8 mouse cellular contexts compared by ENCODE assay signal in genomic region chrX:142228055-142228768, GRCm38 (mm10). TPM values are rescaled to one million over a fixed set of nuclear protein-coding genes. Genes with fewer than 3 reads are reported as not detected.
DNase-seq lines count a peak whose midpoint lies in the region; ATAC-seq and TF ChIP-seq lines count a peak whose summit lies in the region.

No protein-coding gene starts in this region.

- ATAC-seq in activated CD4-positive, CD25-positive, alpha-beta regulatory T cell, adult 4 months, result peak; percentile 72
- ATAC-seq in common myeloid progenitor, adult 5-6 weeks (replicated peaks; ENCODE audit: low read depth, poor library complexity, severe bottlenecking), result peak; percentile 90
- ATAC-seq in hindbrain, postnatal 0 days, result peak; percentile 98

- no peaks in the 10 kb centered on the region for H3K36me3 ChIP-seq in hindbrain, postnatal 0 days (ENCODE audit: insufficient read depth, low read length)
- H3K36me3 ChIP-seq in megakaryocyte, embryonic 14.5 days (replicated peaks; ENCODE audit: low read length), result no peaks in the 10 kb centered on the region

- H3K4me3 ChIP-seq in gastrocnemius, adult 2 months, result peak overlapping the region; percentile 81
- H3K4me3 ChIP-seq in hindbrain, postnatal 0 days (ENCODE audit: low read length), result peak overlapping the region; percentile 46
- peak overlapping the region; percentile 48 for H3K4me3 ChIP-seq in left cerebral cortex, adult 2 months
- H3K4me3 ChIP-seq in megakaryocyte, embryonic 14.5 days (replicated peaks), result peak overlapping the region; percentile 91

- peak overlapping the region; percentile 57 for H3K4me2 ChIP-seq in hindbrain, postnatal 0 days (ENCODE audit: low read depth, low read length)

- no peaks in the 10 kb centered on the region for H3K9me3 ChIP-seq in hindbrain, postnatal 0 days (ENCODE audit: low read length)
- H3K9me3 ChIP-seq in megakaryocyte, embryonic 14.5 days, result no peaks in the 10 kb centered on the region

- no peaks in the 10 kb centered on the region for H3K4me1 ChIP-seq in hindbrain, postnatal 0 days (ENCODE audit: insufficient read depth, low read length)
- no peaks in the 10 kb centered on the region for H3K4me1 ChIP-seq in megakaryocyte, embryonic 14.5 days

- H3K27me3 ChIP-seq in hindbrain, postnatal 0 days (ENCODE audit: insufficient read depth, low read length), result no peaks in the 10 kb centered on the region
- no peaks in the 10 kb centered on the region for H3K27me3 ChIP-seq in megakaryocyte, embryonic 14.5 days (replicated peaks)

- intact Hi-C loops in gastrocnemius, adult 2 months (cut with DNase I), result no loop called here
- intact Hi-C loops in left cerebral cortex, adult 2 months (cut with DNase I), result loop anchor here (5.0 kb wide), 1 partner anchor 84 kb away; no protein-coding TSS in a partner anchor

- TF ChIP-seq CTCF in gastrocnemius, adult 2 months (IDR thresholded peaks at IDR 0.05), result no peak
- TF ChIP-seq CTCF in hindbrain, postnatal 0 days (IDR thresholded peaks at IDR 0.05; ENCODE audit: low read depth), result no peak
- no peak for TF ChIP-seq CTCF in left cerebral cortex, adult 2 months (IDR thresholded peaks at IDR 0.05)

- H3K9ac ChIP-seq in hindbrain, postnatal 0 days (replicated peaks; ENCODE audit: low read length), result peak overlapping the region; percentile 37; the same call in 1 of the 2 replicates

- DNase-seq in gastrocnemius, adult 2 months, result peak; percentile 85
- DNase-seq in hindbrain, postnatal 0 days (ENCODE audit: low spot score), result peak; percentile 86
- peak; percentile 62 to 77 for DNase-seq in left cerebral cortex, adult 2 months (ENCODE audit: extremely low spot score in 1 of 2, low spot score in 2 of 2)
- DNase-seq in right cerebral cortex, postnatal 10 days (ENCODE audit: low spot score in 2 of 2), result peak; percentile 82 to 83
- DNase-seq in urinary bladder, postnatal 4 days (ENCODE audit: low spot score in 2 of 2), result peak; percentile 66 to 69

- 31% methylated on average over 31 of the region's 42 CpGs for WGBS in hindbrain, postnatal 0 days

- H3K27ac ChIP-seq in gastrocnemius, adult 2 months, result peak overlapping the region; percentile 89
- H3K27ac ChIP-seq in hindbrain, postnatal 0 days, result peak overlapping the region; percentile 88
- H3K27ac ChIP-seq in left cerebral cortex, adult 2 months, result peak overlapping the region; percentile 83

RNA-seq across cellular contexts. Expression of gene Nxt2, which starts 1.6 kb away (rescaled TPM):
- 1 to 10 TPM; 7.2 to 8.0 TPM for polyA plus RNA-seq in activated CD4-positive, CD25-positive, alpha-beta regulatory T cell, adult 4 months (2017; shearing (Covaris generic))
- total RNA-seq in common myeloid progenitor, adult 5-6 weeks (2017), result 18.3 and 21.1 TPM in 2 replicates
- total RNA-seq in gastrocnemius, adult 2 months (2021), result 1 to 10 TPM; 2.3 to 4.1 TPM
- 15.0 and 16.7 TPM in 2 replicates for total RNA-seq in hindbrain, postnatal 0 days (2014; rRNA removed)
- polyA plus RNA-seq in hindbrain, postnatal 0 days (2015; fragmentation: Nextera tagmentation; extraction: Ambion mirVana), result 26.6 and 27.4 TPM in 2 replicates
- 10 to 100 TPM; 29.1 to 29.8 TPM for total RNA-seq in left cerebral cortex, adult 2 months (2021)
- not detected in 2 replicates for polyA plus RNA-seq in megakaryocyte, embryonic 14.5 days (2012; ENCODE audit: insufficient read depth, low replicate concordance)

RNA-seq across cellular contexts. Expression of gene Gucy2f, which starts 31.5 kb away (rescaled TPM):
- not detected for polyA plus RNA-seq in activated CD4-positive, CD25-positive, alpha-beta regulatory T cell, adult 4 months (2017; shearing (Covaris generic))
- not detected in 2 replicates for total RNA-seq in common myeloid progenitor, adult 5-6 weeks (2017)
- not detected for total RNA-seq in gastrocnemius, adult 2 months (2021)
- total RNA-seq in hindbrain, postnatal 0 days (2014; rRNA removed), result 0.21 and 0.36 TPM in 2 replicates
- polyA plus RNA-seq in hindbrain, postnatal 0 days (2015; fragmentation: Nextera tagmentation; extraction: Ambion mirVana), result 0.05 and 0.15 TPM in 2 replicates
- under 1 TPM; 0.68 to 0.72 TPM for total RNA-seq in left cerebral cortex, adult 2 months (2021)
- not detected in 2 replicates for polyA plus RNA-seq in megakaryocyte, embryonic 14.5 days (2012; ENCODE audit: insufficient read depth, low replicate concordance)

Comparison
In these comparisons a context has a peak if more than half of its experiments do, and no peak if none do; other contexts are left out.
1. Peak in every context shown above with its lines: DNase-seq, ATAC-seq, H3K4me3 ChIP-seq and H3K27ac ChIP-seq.